Comparison of ENCODE assay signal across 13 mouse cellular contexts in genomic region chr3:69282406-69282805, GRCm38 (mm10). TPM values are rescaled to one million over a fixed set of nuclear protein-coding genes. Genes with fewer than 3 reads are reported as not detected.
A peak's percentile ranks its signal among the peaks of the same experiment; 100 is the strongest.
DNase-seq lines count a peak whose midpoint lies in the region; ATAC-seq lines count a peak whose summit lies in the region.
"Had no signal": no experiment of that assay in that cellular context is flagged by ENCODE, and none has a peak within 500 bp of the region (broad histone marks: within the 10 kb centered on the region; RNA-seq: fewer than 3 reads in every experiment).

No protein-coding gene starts in this region.

- intact Hi-C loops in left cerebral cortex, postnatal 25 days (cut with DNase I), result no loop called here

- no peak for DNase-seq in frontal cortex, postnatal 10 days (ENCODE audit: low spot score in 2 of 2)
- DNase-seq in kidney, postnatal 36 days, result peak; percentile 23 to 37
- DNase-seq in kidney, postnatal 10 days, result no peak
- DNase-seq in frontal cortex, postnatal 36 days (ENCODE audit: low spot score in 2 of 2), result peak; percentile 11 to 37
- peak; percentile 31 to 59 for DNase-seq in left cerebral cortex, postnatal 25 days (ENCODE audit: low spot score in 2 of 2)
- no peak for DNase-seq in urinary bladder, postnatal 10 days (ENCODE audit: low spot score)
- no peak for DNase-seq in c-Kit-positive CD71-positive TER-119-positive erythroid progenitor cells, embryonic 14.5 days (ENCODE audit: low spot score)
- DNase-seq: cerebellum, postnatal 14 days; gastrocnemius, adult 2 months; lung, postnatal 10 days; thymus, postnatal 4 days had no signal

- peak; percentile 81 for ATAC-seq in frontal cortex, adult (ENCODE audit: low TSS enrichment)

RNA-seq across cellular contexts. Expression of gene Ppm1l, which starts 34.3 kb away (rescaled TPM):
- total RNA-seq in left cerebral cortex, postnatal 25 days (2021), result 10 to 100 TPM; 77.9 to 86.8 TPM
- total RNA-seq: MEL had no signal

Comparison
In these comparisons a context has a peak if more than half of its experiments do, and no peak if none do; other contexts are left out.
1. DNase-seq: peak in kidney, postnatal 36 days (2 of 2), frontal cortex, postnatal 36 days (2 of 2) and left cerebral cortex, postnatal 25 days (2 of 2); none in frontal cortex, postnatal 10 days (0 of 2), kidney, postnatal 10 days (single experiment), urinary bladder, postnatal 10 days (single experiment) and c-Kit-positive CD71-positive TER-119-positive erythroid progenitor cells, embryonic 14.5 days (single experiment).